Mouse (Mus musculus) MEL (cell line): ENCODE data around the gene Iqsec3. TPM values are rescaled to one million over a fixed set of nuclear protein-coding genes. Genes with fewer than 3 reads are reported as not detected.

Experiments used
- DNase-seq: peaks from one replicate; pipeline ENCODE4 v3.0.0; 2011; ENCODE audit warnings: low read depth, low spot score
- H3K27ac ChIP-seq: 2 replicates; pipeline ENCODE4 v1.5.1; 2012; ENCODE audit warnings: low read depth, mild to moderate bottlenecking, control low read depth, low read length, moderate library complexity; ENCODE audit not compliant: control insufficient read depth
- H3K27me3 ChIP-seq, 2 experiments: fragments of 150-350 bp in 1 of 2; sonication (generic) in 1 of 2; 2 replicates each; pipeline ENCODE4 v1.6.1; 2012; ENCODE audit warnings: low read length in 2 of 2, mild to moderate bottlenecking in 2 of 2, improper control_type of control experiment in 1 of 2, moderate library complexity in 1 of 2; ENCODE audit not compliant: insufficient read depth in 2 of 2, control insufficient read depth in 1 of 2
- H3K36me3 ChIP-seq, 2 experiments: 2 replicates each; pipeline ENCODE4 v1.6.1; 2012 to 2014; ENCODE audit warnings: low read length in 2 of 2, improper control_type of control experiment in 1 of 2, inconsistent platforms in 1 of 2, mild to moderate bottlenecking in 1 of 2; ENCODE audit not compliant: insufficient read depth in 2 of 2, control insufficient read depth in 1 of 2
- H3K4me1 ChIP-seq, 2 experiments: fragments of 150-350 bp in 1 of 2; sonication (generic) in 1 of 2; 2 replicates each; pipeline ENCODE4 v1.6.1; 2012; ENCODE audit warnings: low read length in 2 of 2, improper control_type of control experiment in 1 of 2, mild to moderate bottlenecking in 1 of 2; ENCODE audit not compliant: insufficient read depth in 2 of 2, control insufficient read depth in 1 of 2
- H3K4me3 ChIP-seq, 2 experiments: fragments of 150-350 bp in 1 of 2; sonication (generic) in 1 of 2; 2 replicates each; pipeline ENCODE4 v1.5.1; 2012; ENCODE audit warnings: low read depth in 2 of 2, low read length in 2 of 2, mild to moderate bottlenecking in 2 of 2, moderate library complexity in 2 of 2, control low read depth in 1 of 2, improper control_type of control experiment in 1 of 2; ENCODE audit not compliant: control insufficient read depth in 1 of 2, insufficient read depth in 1 of 2
- H3K79me2 ChIP-seq: 2 replicates; pipeline ENCODE4 v1.6.1; 2012; ENCODE audit warnings: mild to moderate bottlenecking, low read length, moderate library complexity; ENCODE audit not compliant: control insufficient read depth, poor library complexity, insufficient read depth
- H3K9ac ChIP-seq: 2 replicates; pipeline ENCODE4 v1.6.1; 2012; ENCODE audit warnings: low read depth, mild to moderate bottlenecking, control low read depth, low read length, moderate library complexity; ENCODE audit not compliant: control insufficient read depth, poor library complexity, severe bottlenecking
- H3K9me3 ChIP-seq: fragments of 150-350 bp; sonication (generic); replicated peaks from 2 replicates; pipeline ENCODE4 v1.6.1; 2012; ENCODE audit warnings: mild to moderate bottlenecking, low read length, improper control_type of control experiment, moderate library complexity; ENCODE audit not compliant: insufficient read depth
- BHLHE40 ChIP-seq: IDR thresholded peaks from 2 replicates; pipeline ENCODE4 v1.6.1; 2012; ENCODE audit warnings: low read depth, mild to moderate bottlenecking, inconsistent platforms, low read length, improper control_type of control experiment, borderline replicate concordance
- CTCF ChIP-seq, 3 experiments: IDR thresholded peaks in 2 of 3; conservative IDR thresholded peaks in 1 of 3; 2 replicates each; pipeline ENCODE4 v1.5.1; 2011 to 2012; ENCODE audit warnings: low read length in 3 of 3, low read depth in 2 of 3, mild to moderate bottlenecking in 2 of 3, improper control_type of control experiment in 1 of 3, inconsistent platforms in 1 of 3, mixed read lengths in 1 of 3, moderate library complexity in 1 of 3; ENCODE audit not compliant: control insufficient read depth in 1 of 3, insufficient read depth in 1 of 3, poor library complexity in 1 of 3, severe bottlenecking in 1 of 3
- ELF1 ChIP-seq: IDR thresholded peaks from 2 replicates; pipeline ENCODE4 v1.6.1; 2014; ENCODE audit warnings: low read depth, mild to moderate bottlenecking, inconsistent platforms, low read length, improper control_type of control experiment, moderate library complexity
- EP300 ChIP-seq, 2 experiments: IDR thresholded peaks; 2 replicates each; pipeline ENCODE4 v1.6.1; 2011; ENCODE audit warnings: improper control_type of control experiment in 2 of 2, low read length in 2 of 2, low read depth in 1 of 2, mild to moderate bottlenecking in 1 of 2
- GATA1 ChIP-seq: IDR thresholded peaks from 2 replicates; pipeline ENCODE4 v1.6.1; 2011; ENCODE audit warnings: low read depth, low read length, improper control_type of control experiment
- HCFC1 ChIP-seq: IDR thresholded peaks from 2 replicates; pipeline ENCODE4 v1.6.1; 2012; ENCODE audit warnings: low read depth, mild to moderate bottlenecking, inconsistent platforms, low read length, improper control_type of control experiment, moderate library complexity
- KAT2A ChIP-seq: conservative IDR thresholded peaks from 2 replicates; pipeline ENCODE4 v1.6.1; 2012; ENCODE audit warnings: low read depth, low read length, improper control_type of control experiment, inconsistent platforms
- MAX ChIP-seq: IDR thresholded peaks from 2 replicates; pipeline ENCODE4 v1.6.1; 2011; ENCODE audit warnings: low read length, improper control_type of control experiment
- MAZ ChIP-seq: IDR thresholded peaks from 2 replicates; pipeline ENCODE4 v1.6.1; 2012; ENCODE audit warnings: low read depth, mild to moderate bottlenecking, inconsistent platforms, low read length, improper control_type of control experiment
- MXI1 ChIP-seq: IDR thresholded peaks from 2 replicates; pipeline ENCODE4 v1.6.1; 2011; ENCODE audit warnings: mild to moderate bottlenecking, low read depth, low read length, improper control_type of control experiment
- NELFE ChIP-seq: IDR thresholded peaks from 2 replicates; pipeline ENCODE4 v1.6.1; 2011; ENCODE audit warnings: low read depth, low read length, improper control_type of control experiment
- POLR2AphosphoS5 ChIP-seq: IDR thresholded peaks from 2 replicates; pipeline ENCODE4 v1.6.1; 2012; ENCODE audit warnings: low read depth, borderline replicate concordance, mild to moderate bottlenecking, inconsistent platforms, low read length, moderate library complexity, mixed read lengths
- RAD21 ChIP-seq: IDR thresholded peaks from 2 replicates; pipeline ENCODE4 v1.6.1; 2011; ENCODE audit warnings: mild to moderate bottlenecking, low read depth, low read length, improper control_type of control experiment
- RCOR1 ChIP-seq: IDR thresholded peaks from 2 replicates; pipeline ENCODE4 v1.6.1; 2012; ENCODE audit warnings: low read depth, mild to moderate bottlenecking, inconsistent platforms, low read length, improper control_type of control experiment
- TAL1 ChIP-seq: IDR thresholded peaks from 2 replicates; pipeline ENCODE4 v1.6.1; 2012; ENCODE audit warnings: mild to moderate bottlenecking, inconsistent platforms, low read length, moderate library complexity, mixed read lengths
- UBTF ChIP-seq: IDR thresholded peaks from 2 replicates; pipeline ENCODE4 v1.6.1; 2012; ENCODE audit warnings: low read depth, mild to moderate bottlenecking, inconsistent platforms, low read length, improper control_type of control experiment, moderate library complexity, borderline replicate concordance; ENCODE audit not compliant: insufficient read depth
- USF1 ChIP-seq: IDR thresholded peaks from 2 replicates; pipeline ENCODE4 v1.6.1; 2014; ENCODE audit warnings: low read depth, mild to moderate bottlenecking, inconsistent platforms, low read length, improper control_type of control experiment, moderate library complexity
- USF2 ChIP-seq, 2 experiments: IDR thresholded peaks; 2 replicates each; pipeline ENCODE4 v1.6.1; 2011 to 2012; ENCODE audit warnings: improper control_type of control experiment in 2 of 2, low read length in 2 of 2, borderline replicate concordance in 1 of 2, inconsistent platforms in 1 of 2, low read depth in 1 of 2, mild to moderate bottlenecking in 1 of 2; ENCODE audit not compliant: insufficient read depth in 1 of 2
- ZKSCAN1 ChIP-seq: IDR thresholded peaks from 2 replicates; pipeline ENCODE4 v1.6.1; 2012; ENCODE audit warnings: low read depth, mild to moderate bottlenecking, inconsistent platforms, low read length, improper control_type of control experiment, moderate library complexity
- ZMIZ1 ChIP-seq: IDR thresholded peaks from 2 replicates; pipeline ENCODE4 v1.6.1; 2012; ENCODE audit warnings: low read depth, mild to moderate bottlenecking, inconsistent platforms, low read length, improper control_type of control experiment, moderate library complexity
- polyA plus RNA-seq, 2 experiments: library from polyadenylated mRNA; stranded (reverse) in 1 of 2; unstranded in 1 of 2; fragments of >175 nt in 1 of 2; fragments of >200 nt in 1 of 2; gene quantifications; 2 replicates each; pipeline versions ENCODE4 v1.2.1 to v1.2.4; 2012; ENCODE audit warnings: low replicate concordance in 2 of 2, low read depth in 1 of 2; ENCODE audit not compliant: insufficient read length in 2 of 2, insufficient read depth in 1 of 2, missing spikeins in 1 of 2
- total RNA-seq: library from RNA; depleted of rRNA; stranded (reverse); fragments of 300-350 nt; gene quantifications from 2 replicates; pipeline ENCODE4 v1.2.3, GENCODE M21; 2012

Gene Iqsec3
- total and polyA plus RNA-seq, 3 experiments = 0.04 TPM; not detected in 2

DNA sequence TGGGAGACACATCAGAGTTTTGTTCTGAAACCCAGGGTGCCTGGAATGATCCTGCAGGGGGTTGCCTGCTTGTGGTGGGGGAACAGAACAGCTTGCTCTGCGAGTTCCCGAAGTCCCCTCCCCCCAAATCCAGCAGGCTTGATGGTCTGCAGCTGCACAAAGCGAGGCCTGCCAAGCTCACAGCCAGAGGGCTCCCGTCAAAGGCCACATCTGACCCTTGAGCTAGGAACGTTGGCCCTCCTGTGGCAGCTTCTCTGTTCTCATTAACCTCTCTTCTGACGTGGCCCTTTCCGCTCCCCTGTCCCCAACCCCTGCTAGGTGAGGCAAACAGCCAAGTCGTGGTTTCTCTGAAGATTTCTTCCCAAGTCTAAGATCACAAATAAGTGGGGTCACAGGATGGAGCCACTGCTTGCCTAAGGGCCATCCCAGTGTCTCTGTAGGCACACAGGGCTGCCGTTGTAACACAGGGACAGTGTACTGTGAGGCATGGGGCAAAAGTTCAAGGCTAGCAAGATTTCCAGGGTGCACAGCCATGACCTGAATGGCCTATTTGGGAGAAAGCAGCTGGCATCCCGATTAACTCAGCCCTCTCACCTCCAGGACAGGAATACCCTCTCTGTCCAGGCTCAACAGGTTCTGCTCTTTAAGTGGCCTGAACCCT lies 143.5 kb downstream of the Iqsec3 start:
- Histone ChIP-seq H3K27ac (no peak overlapping the region), H3K9ac (no peak overlapping the region), H3K79me2 (no peaks in the 10 kb centered on the region; the same call in 1 of the 2 replicates), H3K9me3 (no peaks in the 10 kb centered on the region), H3K4me1 (no peaks in the 10 kb centered on the region), H3K4me3 (no peak overlapping the region), H3K36me3 (no peaks in the 10 kb centered on the region), H3K27me3 (no peaks in the 10 kb centered on the region; a peak in 1 of 4 replicates)
- no peak for DNase-seq
- TF ChIP-seq RCOR1 (no peak), MAX (no peak), KAT2A (no peak), EP300 (IDR thresholded peaks at IDR 0.05; ENCODE audit: low read depth in 1 of 2, low read length in 2 of 2) (no peak), MXI1 (no peak), CTCF (IDR thresholded peaks at IDR 0.05 in 2 of 3, conservative IDR thresholded peaks at IDR 0.05 in 1 of 3; ENCODE audit: control insufficient read depth in 1 of 3, insufficient read depth in 1 of 3, low read depth in 2 of 3, low read length in 3 of 3, poor library complexity in 1 of 3, severe bottlenecking in 1 of 3) (no peak), ELF1 (no peak), ZKSCAN1 (no peak), RAD21 (no peak), USF2 (IDR thresholded peaks at IDR 0.05; ENCODE audit: borderline replicate concordance in 1 of 2, insufficient read depth in 1 of 2, low read depth in 1 of 2, low read length in 2 of 2) (no peak), UBTF (no peak), ZMIZ1 (no peak), NELFE (no peak), BHLHE40 (no peak), GATA1 (no peak), USF1 (no peak)

DNA sequence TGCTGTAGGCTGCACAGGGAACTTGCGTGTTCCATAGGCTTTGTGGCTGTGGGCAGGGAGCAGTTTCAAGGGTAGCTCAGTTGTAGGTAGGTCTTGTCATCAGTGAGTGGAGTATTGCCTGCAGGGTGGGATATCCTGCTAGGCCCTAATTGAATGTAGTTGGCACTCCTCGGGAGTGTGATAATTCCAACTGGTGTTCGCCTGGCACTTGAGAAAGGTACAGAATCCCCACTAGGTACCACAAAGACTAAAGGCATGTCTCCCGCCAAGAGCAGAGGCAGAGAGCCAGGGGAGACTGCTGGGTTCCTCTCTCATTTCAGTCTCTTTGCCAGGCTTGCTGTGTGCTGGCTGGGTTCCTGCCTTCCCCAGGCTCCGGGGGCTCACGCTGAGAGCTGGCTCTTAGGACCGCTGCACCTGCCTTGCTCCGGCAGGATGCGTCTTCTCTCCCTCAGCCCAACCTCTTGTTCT lies 145.0 kb downstream of the Iqsec3 start:
- Histone ChIP-seq H3K9ac (no peak overlapping the region), H3K9me3 (no peaks in the 10 kb centered on the region), H3K79me2 (no peaks in the 10 kb centered on the region; the same call in 1 of the 2 replicates), H3K4me3 (no peak overlapping the region), H3K36me3 (no peaks in the 10 kb centered on the region), H3K27me3 (no peaks in the 10 kb centered on the region; a peak in 1 of 4 replicates), H3K4me1 (no peaks in the 10 kb centered on the region), H3K27ac (no peak overlapping the region)
- no peak for TF ChIP-seq POLR2AphosphoS5
- no peak for TF ChIP-seq NELFE
- no peak for TF ChIP-seq USF2 (IDR thresholded peaks at IDR 0.05; ENCODE audit: borderline replicate concordance in 1 of 2, insufficient read depth in 1 of 2, low read depth in 1 of 2, low read length in 2 of 2)
- TF ChIP-seq TAL1 = no peak
- TF ChIP-seq MAZ = no peak
- no peak for TF ChIP-seq HCFC1
- TF ChIP-seq EP300 (IDR thresholded peaks at IDR 0.05; ENCODE audit: low read depth in 1 of 2, low read length in 2 of 2) = no peak
- DNase-seq = no peak
